Mouse (Mus musculus) layer of hippocampus, adult 9-10 months (tissue): ENCODE results near the gene Stard13.

Experiments
- DNase-seq: peaks from one replicate; pipeline ENCODE4 v3.0.0; 2022; ENCODE audit warnings: low spot score

Gene Stard13

GRCm38 (mm10) chr5:151059352-151059751 is 174.3 kb downstream of the Stard13 start:
- DNase-seq: no peak

- no peak for DNase-seq
These were observed 175.9 kb downstream of the Stard13 start for GRCm38 (mm10) chr5:151057716-151058115.

- DNase-seq: no peak
These were observed 176.7 kb downstream of the Stard13 start for GRCm38 (mm10) chr5:151056920-151057294.

GRCm38 (mm10) chr5:151056255-151056919 is 177.2 kb downstream of the Stard13 start:
- no peak for DNase-seq

GRCm38 (mm10) chr5:151055426-151056090 is 178.1 kb downstream of the Stard13 start:
- no peak for DNase-seq

- no peak for DNase-seq
These were observed 178.9 kb downstream of the Stard13 start for GRCm38 (mm10) chr5:151054743-151055114.

GRCm38 (mm10) chr5:151054100-151054742 is 179.4 kb downstream of the Stard13 start:
- no peak for DNase-seq

- DNase-seq: no peak
These were observed 180.4 kb downstream of the Stard13 start for GRCm38 (mm10) chr5:151053190-151053589.

GRCm38 (mm10) chr5:151052331-151052730 is 181.3 kb downstream of the Stard13 start:
- no peak for DNase-seq

- no peak for DNase-seq
These were observed 186.1 kb downstream of the Stard13 start for GRCm38 (mm10) chr5:151047488-151047887.

- DNase-seq: no peak
These were observed 186.7 kb downstream of the Stard13 start for GRCm38 (mm10) chr5:151046917-151047316.

GRCm38 (mm10) chr5:151046131-151046530 is 187.5 kb downstream of the Stard13 start:
- no peak for DNase-seq

GRCm38 (mm10) chr5:151042911-151043310 is 190.7 kb downstream of the Stard13 start:
- DNase-seq: no peak

GRCm38 (mm10) chr5:151037871-151038270 is 195.8 kb downstream of the Stard13 start:
- no peak for DNase-seq

- no peak for DNase-seq
These were observed 198.7 kb downstream of the Stard13 start for GRCm38 (mm10) chr5:151034715-151035512.

- DNase-seq: no peak
These were observed 204.7 kb downstream of the Stard13 start for GRCm38 (mm10) chr5:151028906-151029305.

GRCm38 (mm10) chr5:151027171-151027570 is 206.5 kb downstream of the Stard13 start:
- no peak for DNase-seq

- no peak for DNase-seq
These were observed 207.6 kb downstream of the Stard13 start for GRCm38 (mm10) chr5:151026069-151026468.

GRCm38 (mm10) chr5:151024483-151024882 is 209.2 kb downstream of the Stard13 start:
- no peak for DNase-seq

GRCm38 (mm10) chr5:151023461-151023860 is 210.2 kb downstream of the Stard13 start:
- no peak for DNase-seq

GRCm38 (mm10) chr5:151022939-151023338 is 210.7 kb downstream of the Stard13 start:
- no peak for DNase-seq

GRCm38 (mm10) chr5:151022026-151022425 is 211.6 kb downstream of the Stard13 start:
- DNase-seq: no peak
